In genomic region chr11:24146437-24146836, GRCm38 (mm10) we compare ENCODE assay signal across 30 mouse cellular contexts.
DNase-seq lines count a peak whose midpoint lies in the region; ATAC-seq lines count a peak whose summit lies in the region.
"Had no signal": no experiment of that assay in that cellular context is flagged by ENCODE, and none has a peak within 500 bp of the region (broad histone marks: within the 10 kb centered on the region; RNA-seq: fewer than 3 reads in every experiment).

No protein-coding gene starts in this region.

- H3K9me3 ChIP-seq in embryonic facial prominence, embryonic 13.5 days = no peaks in the 10 kb centered on the region
- no peaks in the 10 kb centered on the region for H3K9me3 ChIP-seq in embryonic facial prominence, embryonic 10.5 days
- no peaks in the 10 kb centered on the region for H3K9me3 ChIP-seq in megakaryocyte, embryonic 14.5 days
- H3K9me3 ChIP-seq in liver, embryonic 12.5 days (replicated peaks) = no peaks in the 10 kb centered on the region
- H3K9me3 ChIP-seq: embryonic facial prominence, embryonic 12.5 days; heart, embryonic 10.5 days; heart, embryonic 15.5 days; limb, embryonic 15.5 days had no signal

- 79% methylated on average over 1 of the region's 1 CpGs for WGBS in embryonic facial prominence, embryonic 13.5 days
- WGBS in embryonic facial prominence, embryonic 10.5 days = 89% methylated on average over 1 of the region's 1 CpGs
- WGBS in liver, embryonic 12.5 days (ENCODE audit: insufficient replicate concordance) = 78% methylated on average over 1 of the region's 1 CpGs

- H3K4me3 ChIP-seq in embryonic facial prominence, embryonic 13.5 days = no peak overlapping the region
- H3K4me3 ChIP-seq in embryonic facial prominence, embryonic 10.5 days = no peak overlapping the region
- peak overlapping the region; percentile 16 for H3K4me3 ChIP-seq in megakaryocyte, embryonic 14.5 days (replicated peaks)
- no peak overlapping the region for H3K4me3 ChIP-seq in liver, embryonic 12.5 days
- H3K4me3 ChIP-seq: embryonic facial prominence, embryonic 12.5 days; heart, embryonic 10.5 days; heart, embryonic 15.5 days; limb, embryonic 15.5 days had no signal

- peaks cover 6% of the 10 kb centered on the region; the same call in 1 of the 2 replicates for H3K36me3 ChIP-seq in embryonic facial prominence, embryonic 13.5 days
- peaks cover 51% of the 10 kb centered on the region for H3K36me3 ChIP-seq in embryonic facial prominence, embryonic 10.5 days (replicated peaks)
- no peaks in the 10 kb centered on the region for H3K36me3 ChIP-seq in megakaryocyte, embryonic 14.5 days (replicated peaks; ENCODE audit: low read length)
- H3K36me3 ChIP-seq in liver, embryonic 12.5 days = peaks cover 74% of the 10 kb centered on the region
- H3K36me3 ChIP-seq: heart, embryonic 10.5 days; heart, embryonic 15.5 days had no signal

- peaks cover 86% of the 10 kb centered on the region for H3K4me1 ChIP-seq in embryonic facial prominence, embryonic 13.5 days
- H3K4me1 ChIP-seq in embryonic facial prominence, embryonic 10.5 days = peaks cover 64% of the 10 kb centered on the region
- peaks cover 60% of the 10 kb centered on the region for H3K4me1 ChIP-seq in megakaryocyte, embryonic 14.5 days
- peaks cover 85% of the 10 kb centered on the region for H3K4me1 ChIP-seq in liver, embryonic 12.5 days

- peak overlapping the region; percentile 8; the same call in 1 of the 2 replicates for H3K27ac ChIP-seq in embryonic facial prominence, embryonic 13.5 days
- H3K27ac ChIP-seq in embryonic facial prominence, embryonic 10.5 days (replicated peaks) = no peak overlapping the region
- H3K27ac ChIP-seq in liver, embryonic 12.5 days = peak overlapping the region; percentile 78
- H3K27ac ChIP-seq: embryonic facial prominence, embryonic 12.5 days; heart, embryonic 10.5 days; heart, embryonic 15.5 days had no signal

- H3K4me2 ChIP-seq in embryonic facial prominence, embryonic 13.5 days = no peak overlapping the region
- H3K4me2 ChIP-seq in liver, embryonic 12.5 days = no peak overlapping the region
- H3K4me2 ChIP-seq: embryonic facial prominence, embryonic 12.5 days; heart, embryonic 15.5 days; limb, embryonic 15.5 days; midbrain, embryonic 11.5 days had no signal

- no peaks in the 10 kb centered on the region for H3K27me3 ChIP-seq in embryonic facial prominence, embryonic 13.5 days
- no peaks in the 10 kb centered on the region for H3K27me3 ChIP-seq in embryonic facial prominence, embryonic 10.5 days (replicated peaks; ENCODE audit: low read depth, poor library complexity, severe bottlenecking)
- H3K27me3 ChIP-seq in megakaryocyte, embryonic 14.5 days (replicated peaks) = no peaks in the 10 kb centered on the region
- H3K27me3 ChIP-seq in liver, embryonic 12.5 days (replicated peaks) = no peaks in the 10 kb centered on the region
- H3K27me3 ChIP-seq: CH12.LX; embryonic facial prominence, embryonic 12.5 days; heart, embryonic 15.5 days; limb, embryonic 15.5 days had no signal

- DNase-seq in embryonic facial prominence, embryonic 10.5 days (ENCODE audit: low spot score) = no peak
- no peak for DNase-seq in gastrocnemius, postnatal 25 days
- DNase-seq in cerebellum, adult 9-11 months = no peak
- DNase-seq: adrenal gland, adult 2 months; adrenal gland, postnatal 36 days; cerebellum, adult 2 months; cerebellum, postnatal 25 days; gastrocnemius, postnatal 14 days; heart, adult 11 months; kidney, postnatal 10 days; layer of hippocampus, adult 9-11 months; lung, adult 2 months; lung, postnatal 10 days; right cerebral cortex, postnatal 25 days; spleen, adult 18-20 months; thymus, adult 2 months; thymus, postnatal 36 days had no signal

- H3K9ac ChIP-seq in embryonic facial prominence, embryonic 13.5 days = no peak overlapping the region
- no peak overlapping the region; the same call in 1 of the 2 replicates for H3K9ac ChIP-seq in liver, embryonic 12.5 days
- H3K9ac ChIP-seq: embryonic facial prominence, embryonic 12.5 days; heart, embryonic 15.5 days; limb, embryonic 15.5 days had no signal

- ATAC-seq in embryonic facial prominence, embryonic 13.5 days (ENCODE audit: insufficient number of reproducible peaks, insufficient read depth, low FRiP score, low TSS enrichment, low read depth) = no peak
- ATAC-seq in megakaryocyte, adult 5-6 weeks (ENCODE audit: poor library complexity, severe bottlenecking) = no peak
- ATAC-seq in liver, embryonic 12.5 days = no peak
- ATAC-seq: activated CD4-positive, CD25-positive, alpha-beta regulatory T cell, adult 4 months; hindbrain, embryonic 16.5 days; midbrain, embryonic 16.5 days had no signal
